Mouse (Mus musculus) c-Kit-negative CD71-positive TER-119-positive erythroid progenitor cells, embryonic 14.5 days (primary cell): ENCODE data around the gene Snapc5.
"Not testable (repeated sequence)": the region's sequence is repeated elsewhere in the genome, so short reads cannot be mapped to it uniquely, and the experiment has no call there.

Experiments used
- DNase-seq: peaks from one replicate; pipeline ENCODE4 v3.0.0-alpha.2; 2013; ENCODE audit warnings: low read depth, low spot score

The Snapc5 gene

GRCm38 (mm10) chr9:64178974-64179646, at the start of gene Snapc5:
Gene Snapc5, plus strand, starts transcription at chr9:64179274.
- DNase-seq = peak; percentile 78

- no peak for DNase-seq
These were observed 47.5 kb upstream of the Snapc5 start for GRCm38 (mm10) chr9:64131623-64132022.

DNA sequence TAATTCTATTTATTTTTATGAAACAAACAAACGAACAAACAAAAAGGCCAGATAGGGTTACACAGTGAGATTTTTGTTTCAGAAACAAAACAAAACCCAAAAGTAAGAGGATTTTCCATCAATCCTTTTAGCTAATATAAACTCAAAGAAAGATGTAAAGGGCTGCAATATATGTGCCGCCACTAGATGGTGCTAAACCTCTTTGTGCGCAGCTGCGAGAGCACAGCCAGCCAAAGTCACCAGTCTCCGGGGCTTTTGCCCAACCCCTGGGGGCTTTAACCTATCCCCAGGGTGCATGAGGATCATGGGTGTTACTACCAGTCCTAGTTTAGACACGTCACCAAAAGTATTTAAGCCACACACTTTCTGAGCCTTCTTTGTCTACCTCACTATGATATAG, 40.2 kb upstream of the Snapc5 start:
- DNase-seq = peak; percentile 32

DNA sequence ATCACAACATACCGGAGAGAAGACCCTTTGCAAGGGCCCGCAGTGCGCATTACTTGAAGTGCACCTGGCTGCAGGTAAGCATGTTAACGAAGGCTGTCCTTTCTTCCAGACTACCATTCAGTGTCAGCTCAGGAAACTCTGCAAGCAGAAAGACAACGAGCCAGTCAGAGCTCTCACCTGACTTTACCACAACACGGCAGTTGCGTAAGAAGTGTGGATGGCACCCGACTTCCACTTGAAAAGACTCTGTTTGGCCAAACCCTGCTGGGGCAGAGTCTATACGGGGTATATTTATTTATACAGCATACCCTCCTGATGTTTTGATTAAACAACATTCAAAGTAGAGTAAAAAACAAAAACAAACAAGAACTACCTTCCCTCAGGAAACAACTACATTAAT, 39.2 kb upstream of the Snapc5 start:
- DNase-seq = no peak

DNA sequence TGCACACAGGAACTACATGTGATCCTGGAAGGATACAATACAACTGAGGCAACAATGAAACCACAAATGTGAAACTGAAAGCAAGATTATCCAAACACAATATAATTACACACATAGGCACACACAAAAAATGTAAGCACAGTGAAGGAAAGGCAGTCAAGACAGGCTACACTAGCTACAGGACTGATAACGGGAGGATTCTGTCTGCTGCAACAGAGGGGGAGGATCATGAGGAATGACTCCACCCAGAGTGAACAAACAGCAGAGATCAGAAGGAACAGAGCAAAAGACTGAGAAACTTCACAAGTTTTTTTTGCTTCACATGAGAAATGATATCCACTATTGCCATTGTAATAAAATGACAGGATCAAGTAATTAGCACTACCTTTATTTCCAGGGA, 22.4 kb upstream of the Snapc5 start:
- no peak for DNase-seq

DNA sequence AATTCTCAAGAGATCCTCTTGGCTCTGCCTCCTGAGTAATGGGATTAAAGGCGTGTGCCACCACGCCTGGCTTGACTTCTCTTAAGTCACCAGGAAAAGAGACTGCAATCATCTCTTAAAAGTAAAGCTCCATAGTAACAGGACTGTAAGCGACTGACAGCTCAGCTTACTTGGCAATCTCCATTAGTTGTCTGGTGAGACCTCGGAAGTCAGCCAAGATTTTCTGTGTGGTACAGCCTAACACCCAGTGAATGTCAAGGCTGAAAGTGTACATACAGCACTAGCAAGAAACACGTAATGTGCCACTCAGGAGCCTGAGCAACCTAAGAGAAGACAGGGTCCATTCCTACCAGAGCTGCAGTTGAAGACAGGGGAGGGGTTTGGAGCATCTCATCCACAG, 18.6 kb upstream of the Snapc5 start:
- no peak for DNase-seq

GRCm38 (mm10) chr9:64169967-64170366, 9.1 kb upstream of the Snapc5 start:
- DNase-seq = not testable (repeated sequence)

DNA sequence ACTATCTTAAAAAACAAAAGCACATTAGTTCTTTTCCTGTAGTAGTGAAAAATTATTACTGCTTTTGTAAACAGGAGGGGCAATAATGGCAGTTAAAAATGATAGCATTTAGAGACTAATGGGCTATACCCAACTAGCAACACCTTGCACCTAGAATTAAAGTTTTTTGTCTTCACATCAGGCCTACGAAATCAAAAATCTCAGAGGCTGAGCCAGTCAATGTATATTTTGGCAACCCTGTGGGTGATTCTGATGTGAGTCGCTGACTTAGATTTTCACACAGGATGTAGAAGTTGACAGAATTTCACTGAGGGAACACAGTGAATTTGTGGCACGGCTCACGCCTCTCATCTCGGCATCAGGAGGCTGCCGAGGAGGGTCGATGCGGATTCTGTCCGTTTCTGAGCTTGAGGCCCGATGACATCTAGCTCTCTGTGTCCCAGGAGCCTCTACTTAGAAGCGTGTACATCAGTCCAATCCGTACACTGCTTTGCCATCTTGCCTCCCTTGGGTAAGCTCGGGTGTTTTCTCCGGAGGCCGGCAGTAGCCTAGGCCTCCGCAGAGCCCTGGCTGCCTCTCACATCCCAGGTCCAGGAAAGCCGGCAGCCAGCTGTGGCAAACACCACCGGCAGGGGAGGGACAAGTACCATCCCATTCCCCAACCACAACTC, 6.8 kb upstream of the Snapc5 start:
- no peak for DNase-seq

DNA sequence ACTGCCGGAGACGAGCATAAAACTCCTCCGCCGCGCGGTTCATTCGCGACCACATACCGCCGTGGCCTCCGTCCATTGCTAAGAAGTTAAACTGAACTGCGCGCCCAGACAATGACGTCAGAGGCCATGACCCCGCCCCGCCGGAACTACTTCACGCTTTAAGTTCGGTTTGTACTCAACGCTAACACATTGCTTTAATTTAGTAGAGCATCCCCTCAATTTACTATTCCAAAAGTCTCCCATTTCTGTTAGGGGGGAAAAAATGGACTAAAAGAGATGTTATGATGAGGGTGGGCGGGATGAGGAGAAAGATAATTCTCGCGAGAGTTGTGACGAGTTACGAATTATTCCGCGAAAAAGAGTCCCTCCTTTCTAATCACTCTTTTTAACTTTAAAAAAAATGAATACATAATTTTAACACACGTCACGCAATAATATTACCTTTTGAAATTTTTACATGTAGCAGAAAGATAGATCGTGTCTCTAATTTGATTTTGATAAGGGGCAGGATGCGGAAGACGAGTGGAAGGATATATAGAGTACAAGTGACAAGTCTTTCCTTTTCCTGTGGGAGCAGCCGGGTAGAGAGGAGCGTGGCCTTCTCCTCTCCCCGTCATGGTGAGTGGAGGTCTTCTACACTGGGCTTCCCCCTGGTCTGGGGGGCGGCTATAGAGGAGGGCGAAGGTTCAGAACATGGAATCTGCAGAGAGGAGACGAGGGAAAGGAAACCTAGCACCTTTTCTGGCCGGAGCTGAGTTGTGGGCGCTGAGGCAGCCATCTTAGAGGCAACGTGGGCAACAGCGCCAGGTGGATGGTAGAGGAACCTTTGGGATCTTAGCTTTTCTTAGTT, 6.0 kb upstream of the Snapc5 start, which contains the start of the genes Zwilch and Rpl4:
TSS of gene Zwilch (minus strand) at position 289 of the 850 bp plus-strand sequence.
TSS of gene Rpl4 (plus strand) at position 560 of the 850 bp plus-strand sequence.
- DNase-seq = peak; percentile 88

GRCm38 (mm10) chr9:64173666-64174220, 5.3 kb upstream of the Snapc5 start:
- no peak for DNase-seq

- no peak for DNase-seq
These were observed 4.7 kb upstream of the Snapc5 start for GRCm38 (mm10) chr9:64174341-64174740.

DNA sequence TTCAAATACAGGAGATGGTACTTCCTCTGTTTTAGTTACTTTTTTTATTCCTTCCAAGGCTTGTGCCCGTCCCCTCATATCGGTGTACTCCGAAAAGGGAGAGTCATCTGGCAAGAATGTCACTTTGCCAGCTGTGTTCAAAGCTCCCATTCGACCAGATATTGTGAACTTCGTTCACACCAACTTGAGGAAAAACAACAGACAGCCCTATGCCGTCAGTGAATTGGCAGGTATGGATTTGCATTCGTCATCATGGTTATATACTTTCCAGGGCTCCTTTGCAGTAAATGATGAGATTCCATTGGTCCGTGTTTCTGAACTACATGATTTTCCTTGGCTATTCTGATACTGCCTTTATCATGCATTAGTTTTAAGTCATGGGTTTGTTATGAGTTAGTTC, 4.3 kb upstream of the Snapc5 start:
- DNase-seq = no peak

DNA sequence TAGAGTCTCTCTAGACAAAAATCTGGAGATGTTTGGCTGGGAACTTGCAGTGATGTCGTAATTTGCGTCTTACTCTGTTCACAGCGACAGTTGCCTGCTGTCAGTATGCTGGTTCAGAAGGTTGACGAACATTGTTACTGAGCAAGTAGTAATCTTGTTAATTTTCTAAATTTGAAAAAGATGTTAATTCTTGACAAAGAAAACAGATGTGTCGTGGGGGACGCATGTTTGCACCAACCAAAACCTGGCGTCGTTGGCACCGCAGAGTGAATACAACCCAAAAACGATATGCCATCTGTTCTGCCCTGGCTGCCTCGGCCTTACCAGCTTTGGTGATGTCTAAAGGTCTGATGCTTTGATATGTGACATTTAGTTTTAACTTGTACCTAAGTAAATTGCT, 3.7 kb upstream of the Snapc5 start:
- no peak for DNase-seq

- no peak for DNase-seq
These were observed 482 bp upstream of the Snapc5 start for GRCm38 (mm10) chr9:64178610-64178973.

GRCm38 (mm10) chr9:64183295-64183694, 4.2 kb downstream of the Snapc5 start:
- not testable (repeated sequence) for DNase-seq

- DNase-seq = no peak
These were observed 5.2 kb downstream of the Snapc5 start for GRCm38 (mm10) chr9:64184166-64184840.

DNA sequence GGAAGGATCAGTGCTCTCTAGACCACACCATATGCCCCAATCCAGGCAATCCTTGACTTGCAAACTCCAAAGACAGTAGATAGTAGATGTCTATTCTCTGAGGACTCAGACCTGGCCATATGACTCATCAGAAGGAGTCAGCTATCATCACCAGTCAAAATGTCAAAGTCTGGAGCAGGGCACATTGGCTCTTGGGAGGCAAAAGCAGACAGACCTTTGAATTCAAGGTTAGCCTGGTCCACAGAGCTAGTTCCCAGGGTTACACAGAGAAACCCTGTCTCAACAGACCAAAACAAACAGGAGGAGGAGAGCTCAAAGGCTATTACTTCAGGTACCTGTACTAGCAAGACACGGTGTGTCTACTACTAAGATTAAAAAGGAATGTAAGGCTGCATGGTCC, 14.8 kb downstream of the Snapc5 start:
- no peak for DNase-seq

DNA sequence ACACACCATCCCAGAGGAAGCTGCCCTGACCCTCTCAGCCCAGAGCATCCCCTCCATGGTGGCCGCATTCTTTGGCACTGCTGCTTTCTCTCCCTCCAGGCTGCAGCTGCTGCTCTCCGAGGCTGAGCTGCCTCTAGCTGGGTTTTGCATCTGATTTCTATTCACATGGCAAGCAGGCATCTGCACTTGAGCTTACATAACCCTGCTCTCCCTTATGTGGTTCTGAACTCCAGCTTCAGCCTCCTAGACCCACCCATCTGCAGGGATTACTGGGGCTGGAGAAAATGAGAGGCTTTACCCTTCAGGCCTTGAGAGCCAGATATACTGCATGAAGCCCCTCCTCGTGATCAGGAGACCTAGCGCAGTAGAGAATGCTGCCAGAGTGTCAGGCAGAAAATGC, 16.5 kb downstream of the Snapc5 start:
- no peak for DNase-seq

- DNase-seq = no peak
These were observed 18.4 kb downstream of the Snapc5 start for GRCm38 (mm10) chr9:64197524-64197923.

GRCm38 (mm10) chr9:64198068-64198762, 19.1 kb downstream of the Snapc5 start:
- no peak for DNase-seq
